Mouse (Mus musculus) intestine, embryonic 16.5 days (tissue): ENCODE results near the gene Noto. TPM values are rescaled to one million over a fixed set of nuclear protein-coding genes. Genes with fewer than 3 reads are reported as not detected.
"Not testable (repeated sequence)": the region's sequence is repeated elsewhere in the genome, so short reads cannot be mapped to it uniquely, and the experiment has no call there.

Experiments used
- ATAC-seq: fragments of 200-750 bp; cut with Nextera tagmentation; 2 replicates; pipeline ENCODE4 v1.8.0; 2017; ENCODE audit warnings: moderate TSS enrichment, moderate library complexity
- H3K27ac ChIP-seq: fragments of 300-500 bp; sonication (generic); 2 replicates; pipeline ENCODE4 v1.5.1; 2014; ENCODE audit warnings: mild to moderate bottlenecking, low read length
- H3K27me3 ChIP-seq: fragments of 300-500 bp; sonication (generic); replicated peaks from 2 replicates; pipeline ENCODE4 v1.6.1; 2014; ENCODE audit warnings: low read length, control low read depth, mixed read lengths; ENCODE audit not compliant: control insufficient read depth, insufficient read depth
- H3K36me3 ChIP-seq: fragments of 300-500 bp; sonication (generic); 2 replicates; pipeline ENCODE4 v1.6.1; 2014; ENCODE audit warnings: low read length, control low read depth; ENCODE audit not compliant: control insufficient read depth, insufficient read depth
- H3K4me1 ChIP-seq: fragments of 300-500 bp; sonication (generic); 2 replicates; pipeline ENCODE4 v1.6.1; 2014; ENCODE audit warnings: low read length, control low read depth, mixed read lengths; ENCODE audit not compliant: control insufficient read depth, insufficient read depth
- H3K4me2 ChIP-seq: fragments of 300-500 bp; sonication (generic); 2 replicates; pipeline ENCODE4 v1.6.1; 2014; ENCODE audit warnings: low read depth, low read length, control low read depth
- H3K4me3 ChIP-seq: fragments of 300-500 bp; sonication (generic); 2 replicates; pipeline ENCODE4 v1.5.1; 2014; ENCODE audit warnings: mild to moderate bottlenecking, low read length
- H3K9ac ChIP-seq: fragments of 300-500 bp; sonication (generic); 2 replicates; pipeline ENCODE4 v1.6.1; 2014; ENCODE audit warnings: low read depth, low read length
- H3K9me3 ChIP-seq: fragments of 300-500 bp; sonication (generic); 2 replicates; pipeline ENCODE4 v1.6.1; 2016; ENCODE audit warnings: low read length, control low read depth; ENCODE audit not compliant: control insufficient read depth
- WGBS: fragments of 180-500 bp; shearing (Covaris S2); extraction: QIAGEN DNeasy Blood & Tissue Kit; methylation state at CpG from one replicate; pipeline ENCODE4 v1.1.7; 2014; 5-methylcytosine and 5-hydroxymethylcytosine counted together
- polyA plus RNA-seq: library from polyadenylated mRNA; unstranded; fragments of >200 nt; fragmentation: Nextera tagmentation; extraction: Ambion mirVana; gene quantifications from 2 replicates; pipeline ENCODE4 v1.2.1, GENCODE M21; 2015

Gene Noto
- polyA plus RNA-seq, 1 experiment from 2014 or later, result not detected

DNA sequence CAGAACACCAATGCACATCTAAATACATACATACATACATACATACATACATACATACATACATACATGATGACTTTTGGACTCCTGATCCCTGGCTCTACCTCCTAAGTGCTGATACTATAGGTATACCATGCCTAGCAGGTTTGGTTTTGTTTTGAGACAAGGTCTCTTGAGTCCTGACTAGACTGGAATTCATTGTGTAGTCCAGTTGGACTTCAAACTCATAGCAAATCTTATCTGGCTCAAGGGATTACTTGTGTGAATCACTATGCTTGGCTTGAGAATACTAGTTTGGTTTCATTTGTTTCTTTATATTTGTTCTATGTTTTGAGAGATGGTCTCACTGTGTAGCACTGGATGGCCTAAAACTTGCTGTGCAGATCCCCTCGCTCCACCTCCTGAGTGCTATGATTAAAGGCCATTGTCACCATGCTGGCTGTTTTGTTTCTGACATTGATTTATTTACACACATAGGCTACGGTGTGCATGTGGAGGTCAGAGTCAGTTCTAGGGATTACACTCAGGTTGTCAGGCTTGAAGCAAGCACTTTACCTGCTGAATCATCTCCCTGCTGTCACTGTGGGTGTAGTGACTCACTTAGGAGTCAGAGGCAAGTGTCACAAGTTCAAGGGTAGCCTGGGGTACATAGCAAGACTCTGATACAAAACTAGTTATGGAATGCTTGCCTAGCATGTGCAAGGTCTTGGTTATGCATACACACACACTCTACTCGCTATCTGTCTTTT lies 20.0 kb downstream of the Noto start:
- no peaks in the 10 kb centered on the region for H3K4me1 ChIP-seq
- no peak overlapping the region for H3K9ac ChIP-seq
- H3K36me3 ChIP-seq, result peaks cover 19% of the 10 kb centered on the region; the same call in 1 of the 2 replicates
- 76% methylated on average over 3 of the region's 3 CpGs for WGBS
- H3K27ac ChIP-seq, result no peak overlapping the region
- no peak overlapping the region for H3K4me2 ChIP-seq
- ATAC-seq, result peak; percentile 56; the same call in 1 of the 2 replicates
- no peaks in the 10 kb centered on the region for H3K27me3 ChIP-seq
- no peak overlapping the region for H3K4me3 ChIP-seq
- no peaks in the 10 kb centered on the region for H3K9me3 ChIP-seq

DNA sequence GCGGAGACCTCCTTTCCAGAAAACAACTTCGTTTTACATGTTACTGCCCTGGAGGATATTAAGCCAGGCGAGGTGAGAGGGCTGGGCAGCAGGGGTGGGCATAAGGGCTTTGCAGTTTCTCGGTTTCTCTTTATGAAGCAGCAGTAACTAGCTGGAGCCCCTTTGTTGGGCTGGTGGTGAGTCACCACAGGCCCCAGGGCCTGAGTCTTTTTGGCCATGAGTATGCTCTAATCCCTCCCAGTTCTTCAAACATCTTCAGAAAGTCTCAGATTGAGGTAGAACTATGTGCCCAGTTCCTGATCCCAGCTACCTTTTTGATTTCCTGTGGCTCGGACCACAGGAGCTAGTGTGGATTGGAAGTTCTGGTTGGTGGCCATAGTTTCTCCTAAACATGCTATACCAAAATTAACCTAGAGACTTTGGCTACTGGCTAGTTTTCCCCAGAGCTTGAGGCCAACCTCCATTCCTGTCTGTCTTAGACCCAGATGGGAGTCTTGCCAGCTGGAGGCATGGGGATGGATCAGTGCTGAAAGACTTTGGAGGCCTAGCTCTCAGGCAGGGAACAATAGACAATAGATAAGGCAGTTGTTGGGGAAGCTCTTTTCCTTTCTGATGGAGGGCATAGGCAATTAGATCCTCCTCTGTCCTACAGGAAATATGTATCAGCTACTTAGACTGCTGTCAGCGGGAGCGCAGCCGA lies 20.7 kb downstream of the Noto start:
- H3K27ac ChIP-seq, result no peak overlapping the region
- H3K4me1 ChIP-seq, result no peaks in the 10 kb centered on the region
- no peak overlapping the region for H3K4me3 ChIP-seq
- no peaks in the 10 kb centered on the region for H3K27me3 ChIP-seq
- H3K9me3 ChIP-seq, result no peaks in the 10 kb centered on the region
- ATAC-seq, result no peak
- peaks cover 19% of the 10 kb centered on the region; the same call in 1 of the 2 replicates for H3K36me3 ChIP-seq
- H3K9ac ChIP-seq, result no peak overlapping the region
- no peak overlapping the region for H3K4me2 ChIP-seq
- WGBS, result 88% methylated on average over 8 of the region's 8 CpGs

DNA sequence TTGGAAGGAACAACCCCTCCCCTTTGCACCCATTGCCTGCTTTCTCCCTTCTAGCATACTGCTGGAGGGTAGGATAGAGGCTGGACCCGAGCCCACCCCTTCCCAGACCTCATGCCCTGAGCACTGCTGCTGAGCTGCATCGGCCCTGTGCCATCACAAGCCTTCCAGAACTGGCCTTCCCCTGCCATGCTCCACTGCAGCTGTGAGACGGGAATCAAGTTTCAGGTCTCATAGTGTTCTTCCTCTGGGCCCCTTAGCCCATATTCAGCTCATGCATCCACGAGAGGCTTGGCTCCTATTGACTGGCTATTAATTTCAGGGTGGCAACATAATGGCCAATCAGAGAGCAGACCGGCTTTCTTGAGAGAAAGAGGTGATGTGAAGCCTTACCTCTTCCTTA lies 21.6 kb downstream of the Noto start:
- H3K27me3 ChIP-seq, result no peaks in the 10 kb centered on the region
- H3K4me3 ChIP-seq, result no peak overlapping the region
- no peaks in the 10 kb centered on the region for H3K9me3 ChIP-seq
- H3K9ac ChIP-seq, result no peak overlapping the region
- WGBS, result 89% methylated on average over 5 of the region's 5 CpGs
- no peak overlapping the region for H3K4me2 ChIP-seq
- no peaks in the 10 kb centered on the region for H3K4me1 ChIP-seq
- no peak for ATAC-seq
- H3K36me3 ChIP-seq, result peaks cover 19% of the 10 kb centered on the region; the same call in 1 of the 2 replicates
- no peak overlapping the region for H3K27ac ChIP-seq

DNA sequence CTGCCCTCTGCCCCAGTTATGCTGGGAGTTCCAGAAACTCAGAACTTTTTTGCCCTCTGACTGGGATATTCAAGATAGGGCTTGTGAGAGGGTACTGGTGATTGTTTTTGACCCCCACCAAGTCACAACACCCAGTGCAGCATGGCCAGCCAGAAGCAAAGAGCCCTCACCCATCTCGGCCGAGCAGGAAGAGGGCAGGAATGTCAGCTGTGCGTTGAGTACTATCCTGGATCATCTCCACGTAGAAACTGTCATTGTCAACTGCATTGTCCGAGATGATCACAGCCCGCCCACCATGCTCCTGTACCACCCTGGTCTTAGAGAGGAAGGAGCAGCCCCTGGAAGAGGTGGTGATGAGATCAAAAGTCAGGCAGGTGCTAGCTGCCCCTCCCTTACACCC lies 23.7 kb downstream of the Noto start:
- no peak overlapping the region for H3K9ac ChIP-seq
- H3K4me3 ChIP-seq, result no peak overlapping the region
- H3K27ac ChIP-seq, result no peak overlapping the region
- peaks cover 12% of the 10 kb centered on the region; the same call in 1 of the 2 replicates for H3K36me3 ChIP-seq
- H3K4me2 ChIP-seq, result no peak overlapping the region
- H3K27me3 ChIP-seq, result no peaks in the 10 kb centered on the region
- no peak for ATAC-seq
- no peaks in the 10 kb centered on the region for H3K9me3 ChIP-seq
- H3K4me1 ChIP-seq, result 0 out of 2 replicates have a peak, but pooled peaks cover 5% of the 10 kb centered on the region
- WGBS, result 81% methylated on average over 6 of the region's 6 CpGs

DNA sequence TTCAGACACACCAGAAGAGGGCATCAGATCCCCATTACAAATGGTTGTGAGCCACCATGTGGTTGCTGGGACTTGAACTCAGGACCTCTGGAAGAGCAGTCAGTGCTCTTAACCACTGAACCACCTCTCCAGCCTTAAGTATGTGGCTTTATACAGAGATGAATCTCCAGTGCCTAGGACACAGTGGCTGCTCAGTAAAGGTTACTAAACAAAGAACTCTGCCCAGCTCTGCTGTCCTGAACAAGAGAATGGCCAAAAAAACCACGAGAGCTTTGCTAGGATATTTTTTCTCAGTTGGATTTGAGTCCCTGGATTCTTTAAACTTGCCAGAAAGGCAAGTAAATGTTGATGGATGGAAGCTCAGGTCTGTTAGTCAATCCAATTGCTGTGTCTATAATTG lies 26.5 kb downstream of the Noto start:
- H3K9me3 ChIP-seq, H3K36me3 ChIP-seq, ATAC-seq, H3K27me3 ChIP-seq, H3K27ac ChIP-seq: not testable (repeated sequence)
- Histone ChIP-seq H3K4me3 (peak overlapping the region; percentile 55), H3K4me1 (peaks cover 20% of the 10 kb centered on the region), H3K9ac (0 out of 2 replicates have a peak overlapping the region, but pooled peaks have one; percentile 81), H3K4me2 (peak overlapping the region; percentile 90)
- WGBS, result 54% methylated on average over 1 of the region's 1 CpGs

DNA sequence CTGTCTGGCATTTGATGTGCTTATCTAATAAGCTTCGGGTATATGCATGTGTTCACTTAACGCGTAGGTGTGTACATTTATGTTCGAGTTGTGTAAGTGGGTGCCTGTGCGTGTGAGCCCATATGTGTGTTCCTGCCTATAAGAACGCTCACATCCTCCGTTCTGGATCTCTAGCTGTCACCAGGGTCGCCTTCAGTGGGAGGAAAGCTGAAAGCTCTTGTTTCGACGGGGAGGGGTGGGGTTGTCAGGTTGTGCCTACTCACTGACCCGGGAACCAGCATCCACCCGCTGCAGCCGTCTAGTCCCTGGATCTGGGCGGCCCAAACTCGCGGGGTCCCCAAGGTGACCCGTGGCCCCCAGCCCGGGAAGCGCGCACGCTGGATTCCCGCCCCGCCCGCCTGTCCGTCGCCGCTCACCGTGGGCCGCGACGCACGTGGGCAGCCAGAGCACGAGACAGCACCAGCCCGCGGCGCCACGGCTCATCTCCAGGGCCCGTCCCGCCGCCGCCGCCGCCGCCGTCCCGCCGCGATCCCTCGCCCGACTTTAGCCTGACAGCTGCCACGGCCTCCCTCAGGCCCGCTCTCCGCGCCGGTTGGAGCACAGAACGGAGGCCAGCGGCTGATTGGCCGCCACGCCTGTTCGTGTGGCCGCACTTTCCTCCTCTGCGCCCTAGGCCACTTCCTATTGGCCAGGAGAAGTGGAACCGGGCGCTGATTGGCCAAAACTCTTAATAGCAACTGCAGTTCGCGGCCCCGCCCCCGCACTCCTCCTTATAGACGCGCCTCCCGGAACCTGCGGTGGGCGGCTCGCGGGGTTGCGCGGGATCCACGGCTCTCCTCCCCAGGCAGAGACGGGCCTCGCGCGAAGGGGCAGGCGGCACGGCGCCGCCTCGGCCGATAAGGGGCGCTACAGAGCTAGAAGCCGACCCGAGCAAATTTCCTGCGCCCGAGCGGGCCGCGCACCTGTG lies 27.3 kb downstream of the Noto start, which contains the start of gene Cct7:
Gene Cct7 (plus strand): TSS at position 818 of the 967 bp plus-strand sequence.
- Histone ChIP-seq H3K36me3 (0 out of 2 replicates have a peak, but pooled peaks cover 3% of the 10 kb centered on the region), H3K4me3 (peak within 1 kb of the TSS; percentile 55), H3K4me2 (peak within 1 kb of the TSS; percentile 90), H3K9ac (peak within 1 kb of the TSS; percentile 81), H3K27ac (peak within 1 kb of the TSS; percentile 98), H3K9me3 (no peaks in the 10 kb centered on the region), H3K4me1 (peaks cover 24% of the 10 kb centered on the region), H3K27me3 (no peaks in the 10 kb centered on the region)
- ATAC-seq, result peak; percentile 97
- WGBS, result 2% methylated on average over 91 of the region's 96 CpGs

DNA sequence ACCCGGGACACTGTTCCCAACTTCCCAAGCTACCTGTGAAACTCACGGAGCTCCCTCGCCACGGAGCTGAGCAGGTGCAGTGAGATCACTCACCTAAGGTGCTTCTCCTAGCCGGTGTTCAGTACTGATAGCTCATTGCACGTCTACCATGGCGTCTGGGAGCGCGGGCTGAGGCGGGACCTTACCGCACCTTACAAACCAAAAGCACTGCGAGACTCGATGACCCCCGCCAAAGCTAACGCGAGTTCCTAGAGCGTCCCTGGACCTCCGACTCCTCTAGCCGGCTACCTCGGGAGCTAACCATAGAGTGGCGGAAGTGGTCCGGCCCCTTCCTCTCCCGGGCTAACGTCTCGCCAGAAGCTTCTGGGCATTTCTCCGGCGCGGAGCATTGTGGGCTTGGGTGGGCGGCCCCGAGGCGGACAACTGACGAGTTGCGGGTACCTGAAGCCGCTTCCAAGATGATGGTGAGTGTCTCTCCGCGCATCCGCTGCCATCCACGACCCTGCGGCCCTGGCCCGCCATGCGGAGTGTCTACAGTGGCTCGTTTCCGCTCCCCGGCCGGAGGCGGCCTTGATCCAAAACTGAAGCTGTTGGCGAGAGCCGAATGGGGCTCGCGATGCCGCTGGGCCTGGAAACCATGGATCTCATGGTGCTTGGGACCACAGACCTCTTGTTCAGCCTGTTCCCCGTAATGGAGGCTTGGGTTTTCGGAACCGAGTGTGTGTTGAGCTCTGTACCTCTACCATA lies 28.2 kb downstream of the Noto start, which contains the start of gene Pradc1:
Gene Pradc1 (minus strand): TSS at position 307 of the 747 bp plus-strand sequence.
- WGBS, result under 1% methylated on average over 54 of the region's 54 CpGs
- Histone ChIP-seq H3K36me3 (no peaks in the 10 kb centered on the region), H3K4me1 (peaks cover 30% of the 10 kb centered on the region), H3K4me3 (peak within 1 kb of the TSS; percentile 55), H3K4me2 (peak within 1 kb of the TSS; percentile 90), H3K9ac (peak within 1 kb of the TSS; percentile 81), H3K9me3 (no peaks in the 10 kb centered on the region), H3K27ac (peak within 1 kb of the TSS; percentile 98), H3K27me3 (no peaks in the 10 kb centered on the region)
- peak; percentile 89 for ATAC-seq

DNA sequence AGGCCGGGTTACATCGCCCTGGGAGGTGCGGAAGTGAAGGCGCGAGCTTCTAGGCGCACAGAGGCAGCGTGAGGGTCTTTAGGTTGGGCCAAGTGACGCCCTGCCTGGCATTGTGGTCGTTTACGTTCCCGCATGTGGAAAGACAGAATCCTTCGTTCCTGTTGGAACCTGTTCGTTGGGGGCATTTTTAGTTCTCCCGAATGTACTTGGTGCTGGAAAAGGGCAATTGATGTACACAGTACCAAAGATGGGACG lies 28.7 kb downstream of the Noto start:
- WGBS, result under 1% methylated on average over 15 of the region's 15 CpGs
- H3K36me3 ChIP-seq, result no peaks in the 10 kb centered on the region
- H3K27ac ChIP-seq, result peak overlapping the region; percentile 98
- peak; percentile 7; the same call in 1 of the 2 replicates for ATAC-seq
- peak overlapping the region; percentile 73 for H3K4me2 ChIP-seq
- H3K27me3 ChIP-seq, result no peaks in the 10 kb centered on the region
- no peaks in the 10 kb centered on the region for H3K9me3 ChIP-seq
- H3K4me1 ChIP-seq, result peaks cover 30% of the 10 kb centered on the region
- peak overlapping the region; percentile 55 for H3K4me3 ChIP-seq
- peak overlapping the region; percentile 81 for H3K9ac ChIP-seq
